Mouse (Mus musculus) megakaryocyte, adult 5-6 weeks (primary cell): Measurements from ENCODE around the gene Calm3. TPM values are rescaled to one million over a fixed set of nuclear protein-coding genes. Genes with fewer than 3 reads are reported as not detected.

Experiments used
- total RNA-seq, 2 experiments: library from RNA; stranded (forward) in 1 of 2; stranded (reverse) in 1 of 2; fragments of 153-499, 151-499 nt in 1 of 2; fragments of 221-1000, 200-1000 nt in 1 of 2; gene quantifications; 2 replicates each; pipeline versions ENCODE4 v1.2.3 to v1.2.4; 2015 to 2017

Calm3 gene
- total RNA-seq, 2 experiments from 2014 or later: 113 to 392 TPM

Other genes with a start within 250 kb of the Calm3 start
- not detected in 2 replicates for gene Ceacam15, start 248.4 kb downstream of the Calm3 start, total RNA-seq (2015)
- not detected in 2 replicates for gene Ceacam15, start 248.4 kb downstream of the Calm3 start, total RNA-seq (2017)
- gene Ceacam9, start 202.2 kb downstream of the Calm3 start, total RNA-seq (2015): not detected in 2 replicates
- not detected in 2 replicates for gene Ceacam9, start 202.2 kb downstream of the Calm3 start, total RNA-seq (2017)
- 205 and 210 TPM in 2 replicates for gene Ap2s1, start 185.7 kb downstream of the Calm3 start, total RNA-seq (2015)
- 81.5 and 95.7 TPM in 2 replicates for gene Ap2s1, start 185.7 kb downstream of the Calm3 start, total RNA-seq (2017)
- 48.1 and 55.7 TPM in 2 replicates for gene Slc1a5, start 142.8 kb downstream of the Calm3 start, total RNA-seq (2015)
- gene Slc1a5, start 142.8 kb downstream of the Calm3 start, total RNA-seq (2017): 27.8 and 28.4 TPM in 2 replicates
- 25.7 and 27.6 TPM in 2 replicates for gene Strn4, start 108.2 kb downstream of the Calm3 start, total RNA-seq (2015)
- gene Strn4, start 108.2 kb downstream of the Calm3 start, total RNA-seq (2017): 45.9 and 50.0 TPM in 2 replicates
- 8.1 and 12.4 TPM in 2 replicates for gene Fkrp, start 107.4 kb downstream of the Calm3 start, total RNA-seq (2015)
- 8.1 and 10.6 TPM in 2 replicates for gene Fkrp, start 107.4 kb downstream of the Calm3 start, total RNA-seq (2017)
- gene Prkd2, start 81.2 kb downstream of the Calm3 start, total RNA-seq (2015): 8.8 and 14.0 TPM in 2 replicates
- 9.4 and 10.1 TPM in 2 replicates for gene Prkd2, start 81.2 kb downstream of the Calm3 start, total RNA-seq (2017)
- 0.09 and 0.23 TPM in 2 replicates for gene Dact3, start 48.8 kb downstream of the Calm3 start, total RNA-seq (2015)
- 0.15 and 0.16 TPM in 2 replicates for gene Dact3, start 48.8 kb downstream of the Calm3 start, total RNA-seq (2017)
- not detected in 2 replicates for gene Gng8, start 32.3 kb downstream of the Calm3 start, total RNA-seq (2015)
- gene Gng8, start 32.3 kb downstream of the Calm3 start, total RNA-seq (2017): 0.48 TPM in 1 of 2 replicates, not detected in the other
- 16.0 and 18.1 TPM in 2 replicates for gene Ptgir, start 17.6 kb downstream of the Calm3 start, total RNA-seq (2015)
- 14.5 and 16.6 TPM in 2 replicates for gene Ptgir, start 17.6 kb downstream of the Calm3 start, total RNA-seq (2017)
- gene Pnmal2, start 20.6 kb upstream of the Calm3 start, total RNA-seq (2015): not detected in 2 replicates
- not detected in 2 replicates for gene Pnmal2, start 20.6 kb upstream of the Calm3 start, total RNA-seq (2017)
- not detected in 2 replicates for gene Pnmal1, start 35.6 kb upstream of the Calm3 start, total RNA-seq (2015)
- not detected in 2 replicates for gene Pnmal1, start 35.6 kb upstream of the Calm3 start, total RNA-seq (2017)
- 0.18 TPM in 1 of 2 replicates, not detected in the other for gene Gm42372, start 59.0 kb upstream of the Calm3 start, total RNA-seq (2015)
- 0.04 and 0.11 TPM in 2 replicates for gene Gm42372, start 59.0 kb upstream of the Calm3 start, total RNA-seq (2017)
- 0.02 and 0.07 TPM in 2 replicates for gene Ccdc8, start 68.6 kb upstream of the Calm3 start, total RNA-seq (2015)
- 0.40 and 0.69 TPM in 2 replicates for gene Ccdc8, start 68.6 kb upstream of the Calm3 start, total RNA-seq (2017)
- 39.9 and 51.4 TPM in 2 replicates for gene Ppp5c, start 103.8 kb upstream of the Calm3 start, total RNA-seq (2015)
- gene Ppp5c, start 103.8 kb upstream of the Calm3 start, total RNA-seq (2017): 31.6 and 33.1 TPM in 2 replicates
- 0.11 and 0.25 TPM in 2 replicates for gene Hif3a, start 138.3 kb upstream of the Calm3 start, total RNA-seq (2015)
- gene Hif3a, start 138.3 kb upstream of the Calm3 start, total RNA-seq (2017): 0.24 TPM in 1 of 2 replicates, not detected in the other
- 0.04 TPM in 1 of 2 replicates, not detected in the other for gene Psg16, start 149.9 kb upstream of the Calm3 start, total RNA-seq (2015)
- gene Psg16, start 149.9 kb upstream of the Calm3 start, total RNA-seq (2017): 0.28 TPM in 1 of 2 replicates, not detected in the other
- gene Ceacam3, start 226.2 kb upstream of the Calm3 start, total RNA-seq (2015): not detected in 2 replicates
- not detected in 2 replicates for gene Ceacam3, start 226.2 kb upstream of the Calm3 start, total RNA-seq (2017)